Mouse (Mus musculus): ENCODE measurements around the gene Adgrg6. TPM values are rescaled to one million over a fixed set of nuclear protein-coding genes. Genes with fewer than 3 reads are reported as not detected.

Adgrg6 gene
- 0.10 TPM for polyA plus RNA-seq (2017; shearing (Covaris generic))

DNA sequence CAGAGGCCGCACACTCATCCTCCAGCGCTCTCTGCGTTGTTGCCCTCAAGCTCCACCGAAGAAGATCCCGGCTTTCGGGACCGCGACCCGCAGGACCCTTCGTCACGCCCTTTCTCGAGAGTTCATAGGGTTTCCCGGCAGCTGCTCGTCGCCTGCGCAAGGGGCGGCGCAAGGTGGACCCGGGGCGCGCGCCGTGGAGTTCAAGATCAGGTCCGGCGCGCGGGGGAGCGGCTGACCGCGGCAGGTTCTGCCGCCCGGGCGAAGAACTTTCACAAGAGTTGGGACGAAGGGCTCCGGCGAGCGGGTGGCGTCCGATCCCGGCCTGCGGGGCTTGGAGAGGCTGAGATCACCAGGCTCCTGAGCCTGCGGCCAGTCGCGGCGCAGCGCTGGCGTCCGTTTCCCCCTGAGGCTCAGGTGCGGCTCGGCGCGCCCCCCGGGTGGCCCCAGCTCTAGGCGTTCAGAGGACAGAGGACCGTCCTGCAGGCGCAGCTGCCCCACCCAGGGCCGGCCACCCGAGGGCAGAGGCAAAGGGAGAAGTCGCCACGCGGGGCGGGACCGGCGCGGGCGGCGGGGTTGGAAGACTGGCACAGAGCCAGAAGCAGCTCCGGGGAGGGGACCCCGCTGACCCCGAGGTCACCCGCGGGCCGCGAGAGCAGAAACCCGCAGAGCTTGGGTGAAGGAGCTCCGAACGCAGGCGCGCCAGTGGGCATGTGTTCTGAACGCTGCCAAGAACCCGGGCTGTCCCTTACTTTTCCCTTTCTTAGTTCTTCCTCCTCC lies at the start of gene Adgrg6:
Gene Adgrg6 (minus strand): TSS at position 719 of the 777 bp plus-strand sequence.

Other genes with a start within 250 kb of the Adgrg6 start
- 101 TPM for gene Vta1, start 159.9 kb upstream of the Adgrg6 start, polyA plus RNA-seq (2017; shearing (Covaris generic))
- not detected for gene Nmbr, start 159.9 kb upstream of the Adgrg6 start, polyA plus RNA-seq (2017; shearing (Covaris generic))
- gene Gje1, start 172.6 kb upstream of the Adgrg6 start, polyA plus RNA-seq (2017; shearing (Covaris generic)) = not detected

All from CD4-positive, CD25-positive, alpha-beta regulatory T cell (primary cell).